In the genomic region with DNA sequence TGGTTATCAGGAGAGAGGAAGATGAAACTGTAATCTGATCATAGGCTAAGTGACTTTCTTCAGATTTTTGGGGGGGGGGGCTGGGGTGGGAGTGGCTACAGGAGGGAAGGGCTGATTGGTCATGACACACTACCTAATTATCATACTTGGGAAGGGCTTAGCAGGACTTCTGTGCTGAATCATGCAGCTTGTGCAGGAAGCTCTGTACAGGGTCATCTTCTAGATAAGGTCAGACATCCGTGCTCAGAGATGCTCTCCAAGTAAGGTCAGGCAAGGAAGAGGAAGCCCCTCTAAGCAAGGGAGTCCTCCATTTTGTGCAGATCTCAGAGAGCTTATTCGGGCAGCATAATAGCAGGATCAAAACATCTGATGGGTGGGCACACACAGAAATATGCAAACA, we compare ENCODE assay signal across 26 mouse cellular contexts.
A peak's percentile ranks its signal among the peaks of the same experiment; 100 is the strongest.
DNase-seq lines count a peak whose midpoint lies in the region; ATAC-seq and TF ChIP-seq lines count a peak whose summit lies in the region.
"Had no signal": no experiment of that assay in that cellular context is flagged by ENCODE, and none has a peak within 500 bp of the region (broad histone marks: within the 10 kb centered on the region; RNA-seq: fewer than 3 reads in every experiment).

No protein-coding gene starts in this region.

- no peaks in the 10 kb centered on the region for H3K9me3 ChIP-seq in liver, postnatal 0 days (ENCODE audit: low read length)
- no peaks in the 10 kb centered on the region for H3K9me3 ChIP-seq in liver, embryonic 12.5 days (replicated peaks)
- H3K9me3 ChIP-seq: forebrain, embryonic 12.5 days; hindbrain, embryonic 12.5 days; limb, embryonic 15.5 days; neural tube, embryonic 12.5 days had no signal

- no peak overlapping the region for H3K4me2 ChIP-seq in liver, postnatal 0 days (ENCODE audit: low read depth, low read length)
- H3K4me2 ChIP-seq in liver, embryonic 12.5 days: no peak overlapping the region
- H3K4me2 ChIP-seq: embryonic facial prominence, embryonic 13.5 days; forebrain, embryonic 12.5 days; hindbrain, embryonic 12.5 days; limb, embryonic 15.5 days; lung, embryonic 14.5 days; neural tube, embryonic 12.5 days had no signal

- H3K4me1 ChIP-seq in liver, postnatal 0 days (ENCODE audit: insufficient read depth): peaks cover 5% of the 10 kb centered on the region; the same call in 1 of the 2 replicates
- peaks cover 20% of the 10 kb centered on the region; the same call in 1 of the 2 replicates for H3K4me1 ChIP-seq in liver, embryonic 12.5 days

- TF ChIP-seq CTCF in liver, postnatal 0 days (IDR thresholded peaks at IDR 0.05; ENCODE audit: low read depth): no peak

- H3K27me3 ChIP-seq in liver, postnatal 0 days (ENCODE audit: insufficient read depth, low read length): no peaks in the 10 kb centered on the region
- peaks cover 4% of the 10 kb centered on the region; the same call in 1 of the 2 replicates for H3K27me3 ChIP-seq in liver, embryonic 12.5 days (replicated peaks)
- H3K27me3 ChIP-seq: embryonic facial prominence, embryonic 13.5 days; hindbrain, embryonic 12.5 days; limb, embryonic 15.5 days; neural tube, embryonic 12.5 days had no signal

- ATAC-seq in liver, postnatal 0 days: peak; percentile 35; the same call in 1 of the 2 replicates
- no peak for ATAC-seq in liver, embryonic 12.5 days
- peak; percentile 67 for ATAC-seq in megakaryocyte, adult 5-6 weeks (ENCODE audit: poor library complexity, severe bottlenecking)

- H3K27ac ChIP-seq in liver, postnatal 0 days (ENCODE audit: low read depth): no peak overlapping the region
- H3K27ac ChIP-seq in liver, embryonic 12.5 days: no peak overlapping the region
- H3K27ac ChIP-seq: embryonic facial prominence, embryonic 13.5 days; forebrain, embryonic 12.5 days; hindbrain, embryonic 12.5 days; limb, embryonic 15.5 days; neural tube, embryonic 12.5 days had no signal

- no peak overlapping the region for H3K9ac ChIP-seq in liver, postnatal 0 days (replicated peaks)
- no peak overlapping the region for H3K9ac ChIP-seq in liver, embryonic 12.5 days
- H3K9ac ChIP-seq: embryonic facial prominence, embryonic 13.5 days; forebrain, embryonic 12.5 days; hindbrain, embryonic 12.5 days; limb, embryonic 15.5 days; lung, embryonic 14.5 days; neural tube, embryonic 12.5 days had no signal

- WGBS in liver, postnatal 0 days (ENCODE audit: insufficient replicate concordance): 46% methylated on average over 2 of the region's 2 CpGs
- WGBS in liver, embryonic 12.5 days (ENCODE audit: insufficient replicate concordance): 34% methylated on average over 2 of the region's 2 CpGs

- no peaks in the 10 kb centered on the region for H3K36me3 ChIP-seq in liver, postnatal 0 days (replicated peaks; ENCODE audit: insufficient read depth, low read length)
- no peaks in the 10 kb centered on the region for H3K36me3 ChIP-seq in liver, embryonic 12.5 days
- H3K36me3 ChIP-seq: forebrain, embryonic 12.5 days; hindbrain, embryonic 12.5 days; limb, embryonic 15.5 days; neural tube, embryonic 12.5 days had no signal

- no peak for TF ChIP-seq EP300 in liver, postnatal 0 days (IDR thresholded peaks at IDR 0.05; ENCODE audit: low read depth)

- H3K4me3 ChIP-seq in liver, postnatal 0 days (ENCODE audit: low read depth, low read length): no peak overlapping the region
- no peak overlapping the region for H3K4me3 ChIP-seq in liver, embryonic 12.5 days
- H3K4me3 ChIP-seq: embryonic facial prominence, embryonic 13.5 days; erythroblast, embryonic 14.5 days; forebrain, embryonic 12.5 days; hindbrain, embryonic 12.5 days; limb, embryonic 15.5 days; neural tube, embryonic 12.5 days had no signal

- DNase-seq in liver, postnatal 0 days: no peak
- DNase-seq in MEL-GATA-1-ER (ENCODE audit: extremely low read depth, low read depth): peak; percentile 8
- DNase-seq in urinary bladder, adult 2 months (ENCODE audit: low spot score): no peak
- DNase-seq in spleen, postnatal 10 days (ENCODE audit: low spot score in 2 of 2): no peak
- DNase-seq in embryo, embryonic 10 days (ENCODE audit: low spot score): no peak
- DNase-seq: adrenal gland, postnatal 36 days; cerebellum, adult 11-12 months; cerebellum, postnatal 14 days; embryo, embryonic 11 days; gastrocnemius, postnatal 36 days; kidney, adult 18-20 months; kidney, postnatal 4 days; midbrain, embryonic 14.5 days; retina, postnatal 1 day; right cerebral cortex, postnatal 25 days; spleen, adult 18-20 months; thymus, postnatal 14 days had no signal
